Mouse (Mus musculus) liver, embryonic 14.5 days (tissue): ENCODE data around the gene Myof. TPM values are rescaled to one million over a fixed set of nuclear protein-coding genes. Genes with fewer than 3 reads are reported as not detected.
A peak's percentile ranks its signal among the peaks of the same experiment; 100 is the strongest.

Source experiments
- ATAC-seq: fragments of 200-750 bp; cut with Nextera tagmentation; 2 replicates; pipeline ENCODE4 v1.8.0; 2017; ENCODE audit warnings: moderate number of reproducible peaks, mild to moderate bottlenecking, moderate library complexity; ENCODE audit not compliant: insufficient read depth
- DNase-seq, 3 experiments: peaks; one replicate each; pipeline ENCODE4 v3.0.0-alpha.2; 2012 to 2013; ENCODE audit warnings: low read depth in 3 of 3, low spot score in 3 of 3
- H3K27ac ChIP-seq: fragments of 300-500 bp; sonication (generic); 2 replicates; pipeline ENCODE4 v1.5.1; 2014; ENCODE audit warnings: moderate library complexity, mild to moderate bottlenecking, control low read depth, inconsistent platforms
- H3K27me3 ChIP-seq: fragments of 300-500 bp; sonication (generic); 2 replicates; pipeline ENCODE4 v1.6.1; 2014; ENCODE audit warnings: mild to moderate bottlenecking, low read length, moderate library complexity; ENCODE audit not compliant: control insufficient read depth, insufficient read depth
- H3K36me3 ChIP-seq: fragments of 300-500 bp; sonication (generic); replicated peaks from 2 replicates; pipeline ENCODE4 v1.6.1; 2014; ENCODE audit warnings: low read depth; ENCODE audit not compliant: control insufficient read depth, insufficient read depth
- H3K4me1 ChIP-seq, 2 experiments: fragments of 200-500 bp in 1 of 2; fragments of 300-500 bp in 1 of 2; sonication (generic) in 1 of 2; replicated peaks; 2 replicates each; pipeline ENCODE4 v1.6.1; 2012 to 2014; ENCODE audit warnings: antibody characterized with exemption in 1 of 2, inconsistent platforms in 1 of 2, low read length in 1 of 2; ENCODE audit not compliant: control insufficient read depth in 2 of 2, insufficient read depth in 2 of 2
- H3K4me2 ChIP-seq: fragments of 300-500 bp; sonication (generic); 2 replicates; pipeline ENCODE4 v1.6.1; 2014; ENCODE audit warnings: low read depth, mild to moderate bottlenecking, control low read depth, moderate library complexity
- H3K4me3 ChIP-seq, 2 experiments: fragments of 200-500 bp in 1 of 2; fragments of 300-500 bp in 1 of 2; sonication (generic) in 1 of 2; 2 replicates each; pipeline ENCODE4 v1.5.1; 2012 to 2014; ENCODE audit warnings: low read depth in 2 of 2, low read length in 2 of 2, mild to moderate bottlenecking in 2 of 2, control low read depth in 1 of 2, inconsistent platforms in 1 of 2, moderate library complexity in 1 of 2; ENCODE audit not compliant: insufficient read depth in 1 of 2
- H3K9ac ChIP-seq: fragments of 300-500 bp; sonication (generic); replicated peaks from 2 replicates; pipeline ENCODE4 v1.6.1; 2014; ENCODE audit warnings: mild to moderate bottlenecking, control low read depth, moderate library complexity
- H3K9me3 ChIP-seq: fragments of 300-500 bp; sonication (generic); 2 replicates; pipeline ENCODE4 v1.6.1; 2016; ENCODE audit warnings: low read length, mixed read lengths; ENCODE audit not compliant: control insufficient read depth
- CTCF ChIP-seq: IDR thresholded peaks from 2 replicates; pipeline ENCODE4 v1.5.1; 2016; ENCODE audit warnings: antibody characterized with exemption, low read depth, control low read depth
- EP300 ChIP-seq: IDR thresholded peaks from 2 replicates; pipeline ENCODE4 v1.6.1; 2016; ENCODE audit warnings: antibody characterized with exemption, low read depth
- WGBS: fragments of 180-500 bp; shearing (Covaris S2); extraction: QIAGEN DNeasy Blood & Tissue Kit; methylation state at CpG from one replicate; pipeline ENCODE4 v1.1.7; 2014; ENCODE audit not compliant: insufficient replicate concordance; 5-methylcytosine and 5-hydroxymethylcytosine counted together
- polyA plus RNA-seq, 2 experiments: library from polyadenylated mRNA; depleted of rRNA in 1 of 2; stranded (reverse) in 1 of 2; unstranded in 1 of 2; fragments of >200 nt; fragmentation: Nextera tagmentation in 1 of 2; extraction: Ambion mirVana in 1 of 2; gene quantifications; 2 replicates each; pipeline versions ENCODE4 v1.2.1 to v1.2.3; 2012 to 2014

Gene Myof
- polyA plus RNA-seq, 2 experiments = 1.3 to 2.0 TPM

GRCm38 (mm10) chr19:37891006-37891405, 152.4 kb downstream of the Myof start:
- WGBS = 85% methylated on average over 2 of the region's 2 CpGs
- Histone ChIP-seq H3K36me3 (no peaks in the 10 kb centered on the region), H3K9me3 (no peaks in the 10 kb centered on the region), H3K9ac (no peak overlapping the region), H3K4me1 (no peaks in the 10 kb centered on the region), H3K4me2 (no peak overlapping the region), H3K27me3 (no peaks in the 10 kb centered on the region), H3K4me3 (no peak overlapping the region), H3K27ac (no peak overlapping the region)
- DNase-seq (no peak), ATAC-seq (no peak)
- TF ChIP-seq CTCF (no peak), EP300 (no peak)

GRCm38 (mm10) chr19:37886355-37887120, 156.8 kb downstream of the Myof start:
- H3K4me3 ChIP-seq = no peak overlapping the region
- no peaks in the 10 kb centered on the region for H3K36me3 ChIP-seq
- no peak overlapping the region for H3K9ac ChIP-seq
- ATAC-seq = no peak
- no peaks in the 10 kb centered on the region for H3K9me3 ChIP-seq
- H3K27ac ChIP-seq = no peak overlapping the region
- peak overlapping the region; percentile 4; the same call in 1 of the 2 replicates for H3K4me2 ChIP-seq
- no peaks in the 10 kb centered on the region; the same call in 1 of the 2 replicates for H3K27me3 ChIP-seq
- TF ChIP-seq CTCF = peak; percentile 74
- TF ChIP-seq EP300 = no peak
- 11% methylated on average over 15 of the region's 15 CpGs for WGBS
- no peaks in the 10 kb centered on the region for H3K4me1 ChIP-seq
- DNase-seq = peak in 1 of 3 experiments; percentile 9

GRCm38 (mm10) chr19:37881431-37882081, 161.8 kb downstream of the Myof start:
- ATAC-seq (no peak), DNase-seq (no peak)
- no peak for TF ChIP-seq CTCF
- no peak for TF ChIP-seq EP300
- Histone ChIP-seq H3K36me3 (no peaks in the 10 kb centered on the region), H3K4me3 (no peak overlapping the region), H3K9ac (no peak overlapping the region), H3K27ac (no peak overlapping the region), H3K4me2 (no peak overlapping the region), H3K27me3 (peaks cover 23% of the 10 kb centered on the region), H3K4me1 (no peaks in the 10 kb centered on the region), H3K9me3 (no peaks in the 10 kb centered on the region)
- 35% methylated on average over 9 of the region's 9 CpGs for WGBS

GRCm38 (mm10) chr19:37877511-37878167, 165.7 kb downstream of the Myof start:
- H3K4me1 ChIP-seq = peaks cover 3 to 6% of the 10 kb centered on the region in 2 experiments; a peak in 3 of 4 replicates
- ATAC-seq = no peak
- WGBS = 16% methylated on average over 20 of the region's 20 CpGs
- H3K27me3 ChIP-seq = peaks cover 23% of the 10 kb centered on the region
- H3K9me3 ChIP-seq = no peaks in the 10 kb centered on the region
- no peaks in the 10 kb centered on the region for H3K36me3 ChIP-seq
- no peak for DNase-seq
- no peak overlapping the region for H3K9ac ChIP-seq
- H3K27ac ChIP-seq = no peak overlapping the region
- H3K4me3 ChIP-seq = no peak overlapping the region
- H3K4me2 ChIP-seq = no peak overlapping the region
- TF ChIP-seq EP300 = no peak
- no peak for TF ChIP-seq CTCF
